Mouse (Mus musculus): ENCODE results near the gene Lrrc25.
A peak's percentile ranks its signal among the peaks of the same experiment; 100 is the strongest.
"Not testable (repeated sequence)": the region's sequence is repeated elsewhere in the genome, so short reads cannot be mapped to it uniquely, and the experiment has no call there.

The Lrrc25 gene

GRCm38 (mm10) chr8:70615894-70616293 lies at the start of gene Lrrc25:
Gene Lrrc25, plus strand, starts transcription at chr8:70616155.
- no peak for DNase-seq

DNA sequence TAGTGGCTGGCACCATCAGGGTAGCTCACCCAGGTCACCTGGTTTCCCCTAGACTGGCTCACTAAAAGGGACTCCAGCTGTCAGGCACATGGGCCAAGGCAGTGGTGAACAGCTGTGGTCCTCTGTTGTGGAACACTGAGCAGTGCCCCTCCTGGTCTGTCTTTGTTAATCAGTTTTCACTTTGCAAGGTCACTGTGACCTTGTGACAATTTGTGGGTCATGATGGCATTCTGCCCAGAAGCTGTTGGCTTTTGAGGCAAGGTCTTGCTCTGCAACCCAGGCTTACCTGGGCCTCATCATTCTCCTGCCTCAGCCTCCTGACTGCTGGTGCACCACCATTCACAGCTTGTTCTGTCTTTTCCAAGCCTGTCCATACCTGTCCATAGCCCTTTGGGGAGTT lies 45.6 kb upstream of the Lrrc25 start:
- no peak for DNase-seq

DNA sequence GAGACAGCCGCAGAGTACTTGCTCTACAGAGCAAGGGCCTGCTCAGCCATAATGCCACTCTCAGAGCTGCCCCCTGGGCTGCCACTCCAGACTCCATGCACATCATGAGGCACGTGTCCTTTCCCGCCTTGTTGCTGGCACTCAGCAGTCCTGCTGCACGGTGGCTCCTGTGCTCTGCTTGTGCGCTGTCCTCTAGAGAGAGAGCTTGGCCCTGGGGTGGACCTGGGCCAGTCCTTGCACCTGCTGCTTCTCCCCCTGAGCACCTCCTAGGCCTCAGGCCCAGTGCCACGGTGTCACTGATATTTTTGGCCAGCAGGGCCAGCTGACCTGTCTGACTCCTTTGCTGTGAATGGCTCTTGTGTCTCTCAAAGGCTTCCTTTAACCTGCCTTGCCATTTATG lies 45.0 kb upstream of the Lrrc25 start:
- no peak for DNase-seq

GRCm38 (mm10) chr8:70574302-70574701 lies 41.7 kb upstream of the Lrrc25 start:
- no peak for DNase-seq

DNA sequence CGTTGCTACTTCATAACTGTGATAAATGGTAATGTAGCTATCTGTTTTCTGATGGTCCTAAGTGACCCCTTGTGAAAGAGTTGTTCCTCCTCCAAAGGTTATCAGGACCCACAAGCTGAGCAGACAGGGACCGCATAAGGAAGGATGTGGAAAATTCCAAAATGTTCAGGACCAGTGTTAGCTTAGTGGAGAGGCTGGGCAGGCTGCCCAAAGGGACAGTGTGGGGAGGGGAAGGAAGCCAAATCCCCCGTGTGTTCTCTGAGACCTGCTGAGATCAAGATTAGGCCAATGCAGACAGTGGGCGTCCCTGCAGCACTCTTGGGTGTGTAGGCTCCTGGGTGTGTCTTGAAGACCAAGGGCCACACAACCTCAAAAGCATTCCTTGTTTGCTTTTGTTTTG lies 41.0 kb upstream of the Lrrc25 start:
- DNase-seq = peak; percentile 88 to 90

- no peak for DNase-seq
These were observed 38.7 kb upstream of the Lrrc25 start for GRCm38 (mm10) chr8:70577207-70577606.

GRCm38 (mm10) chr8:70583476-70584387 lies 32.2 kb upstream of the Lrrc25 start:
- no peak for DNase-seq

DNA sequence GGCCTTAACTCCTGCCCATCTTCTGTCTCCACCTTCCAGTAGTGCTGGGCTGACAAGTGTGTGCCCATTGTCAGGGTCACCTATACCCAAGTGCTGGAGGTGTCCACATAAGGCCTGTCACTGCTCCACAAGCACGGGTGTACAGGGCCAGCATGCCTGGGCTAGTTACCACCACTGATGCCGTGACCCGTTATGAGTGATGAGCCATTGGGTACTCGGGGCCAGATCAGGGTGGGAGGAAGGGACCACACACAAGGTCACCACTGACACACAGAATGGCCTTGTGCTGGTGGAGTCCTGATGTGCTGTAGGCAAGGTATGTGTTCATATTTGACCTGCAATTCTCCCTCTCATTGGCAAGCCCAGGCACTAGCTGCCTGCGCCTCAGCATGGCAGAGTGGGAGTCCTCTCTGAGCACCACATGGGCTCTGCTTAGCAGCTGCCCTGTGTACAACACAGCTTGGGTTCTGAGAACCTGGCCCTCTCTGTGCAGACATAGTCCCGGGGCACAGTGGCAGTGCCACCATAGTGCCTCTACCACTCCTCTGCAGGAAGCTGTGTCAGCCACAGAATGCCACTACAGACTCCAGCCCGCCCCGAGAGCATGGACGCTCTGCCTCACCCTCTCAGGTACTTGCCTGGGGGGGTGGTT lies 31.2 kb upstream of the Lrrc25 start:
- no peak for DNase-seq

- peak; percentile 72 to 84 for DNase-seq
These were observed 30.7 kb upstream of the Lrrc25 start for GRCm38 (mm10) chr8:70585258-70585652.

DNA sequence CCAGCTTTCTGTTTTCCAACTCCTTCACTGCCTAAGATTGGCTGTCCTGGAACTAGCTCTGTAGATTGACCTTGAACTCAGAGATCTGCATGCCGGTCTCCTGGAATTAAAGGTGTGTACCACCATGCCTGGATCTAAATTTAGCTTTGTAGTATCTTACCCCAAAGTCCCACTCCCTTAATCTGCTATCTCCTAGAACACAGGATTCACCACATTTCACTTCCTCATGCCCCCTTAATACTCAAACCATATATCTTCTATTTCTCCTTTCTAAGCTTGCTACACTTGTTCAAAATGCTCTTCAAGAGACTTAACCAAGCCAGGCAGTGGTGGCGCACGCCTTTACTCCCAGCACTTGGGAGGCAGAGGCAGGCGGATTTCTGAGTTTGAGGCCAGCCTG lies 28.0 kb upstream of the Lrrc25 start:
- not testable (repeated sequence) for DNase-seq

DNA sequence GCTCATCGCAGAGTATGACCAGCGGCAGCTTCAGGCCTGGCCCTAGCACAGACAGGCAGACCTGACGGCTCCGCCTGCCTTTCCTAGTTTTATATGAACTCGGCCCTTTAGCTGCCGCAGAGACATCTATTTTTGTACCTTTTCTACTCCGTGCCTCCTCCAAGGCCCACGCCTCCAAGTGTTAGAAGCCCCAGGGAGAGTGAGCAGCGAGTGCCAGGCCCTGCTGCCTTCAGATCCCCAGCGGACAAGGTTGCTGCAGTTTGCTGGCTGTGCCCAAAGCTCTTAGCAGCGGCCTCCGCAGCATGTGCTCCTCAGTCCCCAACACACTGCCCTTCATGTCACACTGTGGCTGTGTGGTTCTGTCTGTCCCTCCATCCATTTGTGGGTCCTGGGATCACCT lies 24.4 kb upstream of the Lrrc25 start:
- no peak for DNase-seq

- peak; percentile 49 to 63 for DNase-seq
These were observed 22.8 kb upstream of the Lrrc25 start for GRCm38 (mm10) chr8:70593173-70593572.

GRCm38 (mm10) chr8:70593961-70594609 lies 21.9 kb upstream of the Lrrc25 start, which contains the start of gene Isyna1:
Gene Isyna1, plus strand, starts transcription at chr8:70594373.
- DNase-seq = peak; percentile 94 to 96

DNA sequence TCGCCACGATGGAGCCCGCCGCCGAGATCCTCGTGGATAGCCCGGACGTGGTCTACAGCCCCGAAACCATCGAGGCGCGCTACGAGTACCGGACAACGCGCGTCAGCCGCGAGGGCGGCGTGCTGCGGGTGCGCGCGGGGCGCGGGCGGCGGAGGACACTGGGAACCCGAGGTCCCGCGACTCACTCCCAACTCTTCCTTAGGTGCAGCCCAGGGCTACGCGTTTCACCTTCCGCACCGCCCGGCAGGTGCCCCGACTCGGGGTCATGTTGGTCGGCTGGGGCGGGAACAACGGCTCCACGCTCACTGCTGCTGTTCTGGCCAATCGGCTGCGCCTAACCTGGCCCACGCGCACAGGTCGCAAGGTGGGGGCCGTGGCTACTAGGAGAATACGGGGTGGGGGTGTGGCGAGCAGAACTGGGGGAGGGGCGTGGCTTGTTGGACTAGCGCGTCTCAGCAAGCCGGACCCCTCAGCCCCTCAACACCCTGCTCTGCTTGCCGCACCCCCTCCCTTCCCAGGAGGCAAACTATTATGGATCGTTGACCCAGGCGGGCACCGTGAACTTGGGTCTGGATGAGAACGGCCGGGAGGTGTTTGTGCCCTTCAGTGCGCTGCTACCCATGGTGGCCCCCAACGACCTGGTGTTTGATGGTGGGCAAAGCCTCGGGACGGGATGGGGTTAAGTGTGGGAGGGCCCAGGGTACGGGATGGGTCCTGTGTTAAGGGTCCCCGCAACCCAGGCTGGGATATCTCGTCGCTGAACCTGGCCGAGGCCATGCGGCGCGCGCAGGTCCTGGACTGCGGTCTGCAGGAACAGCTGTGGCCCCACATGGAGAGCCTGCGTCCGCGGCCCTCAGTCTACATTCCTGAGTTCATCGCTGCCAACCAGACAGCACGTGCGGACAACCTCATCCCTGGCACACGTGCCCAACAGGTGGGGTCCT lies 21.1 kb upstream of the Lrrc25 start:
- peak; percentile 54 to 67 for DNase-seq

DNA sequence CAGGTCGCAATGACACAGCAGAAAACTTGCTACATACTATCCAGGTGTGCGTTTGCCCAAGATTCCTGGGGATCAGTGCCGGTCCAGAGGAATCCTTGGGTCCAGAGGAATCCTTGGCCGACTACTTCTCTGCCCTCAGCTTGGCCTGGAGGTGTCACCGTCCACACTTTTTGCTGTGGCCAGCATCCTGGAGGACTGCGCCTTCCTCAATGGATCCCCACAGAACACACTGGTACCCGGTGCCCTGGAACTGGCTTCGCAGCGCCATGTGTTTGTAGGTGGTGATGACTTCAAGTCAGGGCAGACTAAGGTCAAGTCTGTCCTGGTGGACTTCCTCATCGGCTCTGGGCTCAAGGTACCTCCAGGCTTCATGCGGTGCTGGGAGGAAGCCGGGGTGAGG lies 20.1 kb upstream of the Lrrc25 start:
- DNase-seq = no peak

- DNase-seq = peak in 1 of 2 experiments; percentile 51
These were observed 19.7 kb upstream of the Lrrc25 start for GRCm38 (mm10) chr8:70596216-70596615.

- DNase-seq = peak in 1 of 2 experiments; percentile 37
These were observed 19.1 kb upstream of the Lrrc25 start for GRCm38 (mm10) chr8:70596775-70597416.

DNA sequence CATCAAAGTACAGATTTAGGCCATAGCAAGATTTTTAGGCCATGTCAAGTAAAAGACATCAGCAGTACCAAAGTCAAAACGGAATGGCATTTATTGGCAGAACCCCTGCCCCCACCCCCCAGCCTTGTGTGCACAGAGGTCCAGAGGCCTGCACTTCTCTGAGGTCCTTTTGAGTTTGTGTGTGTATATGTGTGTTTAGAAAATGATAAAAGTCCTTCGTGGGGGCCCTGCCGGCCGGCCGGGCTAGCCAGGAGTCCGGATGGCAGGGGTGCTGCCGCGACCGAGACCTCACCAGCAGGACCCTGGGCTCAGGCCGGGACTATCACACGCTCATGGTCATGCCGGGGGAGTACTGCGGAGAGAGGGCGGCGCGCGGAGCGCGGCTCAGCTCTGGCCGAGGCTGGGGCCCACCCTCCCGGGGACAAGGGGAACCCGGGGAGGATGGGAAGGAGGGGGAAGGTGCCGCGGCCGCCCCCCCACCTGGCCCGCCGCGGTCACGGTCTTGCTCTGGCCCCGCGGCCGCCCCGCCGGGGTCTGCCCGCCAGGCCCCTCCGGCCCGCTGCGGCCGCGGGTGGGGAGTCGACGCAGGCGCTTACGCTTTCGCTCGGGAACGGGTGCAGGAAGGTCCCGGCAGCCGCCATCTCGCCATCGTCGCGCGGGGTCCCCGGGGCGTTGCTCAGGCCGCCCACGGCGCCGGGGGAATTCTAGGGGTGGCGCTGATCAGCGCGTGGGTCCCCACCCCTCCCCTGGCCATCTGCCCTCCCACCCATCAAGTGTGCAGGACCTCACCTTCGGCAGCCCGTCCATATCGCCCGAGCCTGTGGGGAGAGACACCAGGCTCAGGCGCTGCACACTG lies 18.3 kb upstream of the Lrrc25 start:
- DNase-seq = no peak

- DNase-seq = peak; percentile 88 to 92
These were observed 17.7 kb upstream of the Lrrc25 start for GRCm38 (mm10) chr8:70598283-70598682.

DNA sequence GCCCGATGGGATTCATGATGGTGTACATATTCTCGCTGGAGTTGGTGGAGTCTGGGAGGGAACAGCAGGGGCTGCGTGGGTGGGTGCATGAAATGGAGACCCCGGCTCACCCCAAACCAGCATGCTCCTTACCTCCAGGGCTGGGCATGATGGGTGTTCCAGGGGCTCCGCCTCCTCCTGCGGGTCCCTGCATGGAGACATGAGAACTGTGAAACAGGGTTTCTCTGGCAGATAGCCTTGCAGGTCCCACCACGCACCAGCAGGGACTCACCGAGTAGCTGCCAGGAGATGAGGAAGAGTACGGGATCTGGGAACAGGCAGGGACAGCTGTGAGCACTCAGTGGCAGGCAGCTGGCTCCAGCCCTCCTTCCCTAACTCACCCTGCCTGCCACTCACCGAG lies 17.2 kb upstream of the Lrrc25 start:
- no peak for DNase-seq
